Mouse (Mus musculus): ENCODE data around the gene Clic1. TPM values are rescaled to one million over a fixed set of nuclear protein-coding genes. Genes with fewer than 3 reads are reported as not detected.

Clic1 gene
- polyA plus RNA-seq, 1 experiment from 2014 or later = 90.9 TPM

DNA sequence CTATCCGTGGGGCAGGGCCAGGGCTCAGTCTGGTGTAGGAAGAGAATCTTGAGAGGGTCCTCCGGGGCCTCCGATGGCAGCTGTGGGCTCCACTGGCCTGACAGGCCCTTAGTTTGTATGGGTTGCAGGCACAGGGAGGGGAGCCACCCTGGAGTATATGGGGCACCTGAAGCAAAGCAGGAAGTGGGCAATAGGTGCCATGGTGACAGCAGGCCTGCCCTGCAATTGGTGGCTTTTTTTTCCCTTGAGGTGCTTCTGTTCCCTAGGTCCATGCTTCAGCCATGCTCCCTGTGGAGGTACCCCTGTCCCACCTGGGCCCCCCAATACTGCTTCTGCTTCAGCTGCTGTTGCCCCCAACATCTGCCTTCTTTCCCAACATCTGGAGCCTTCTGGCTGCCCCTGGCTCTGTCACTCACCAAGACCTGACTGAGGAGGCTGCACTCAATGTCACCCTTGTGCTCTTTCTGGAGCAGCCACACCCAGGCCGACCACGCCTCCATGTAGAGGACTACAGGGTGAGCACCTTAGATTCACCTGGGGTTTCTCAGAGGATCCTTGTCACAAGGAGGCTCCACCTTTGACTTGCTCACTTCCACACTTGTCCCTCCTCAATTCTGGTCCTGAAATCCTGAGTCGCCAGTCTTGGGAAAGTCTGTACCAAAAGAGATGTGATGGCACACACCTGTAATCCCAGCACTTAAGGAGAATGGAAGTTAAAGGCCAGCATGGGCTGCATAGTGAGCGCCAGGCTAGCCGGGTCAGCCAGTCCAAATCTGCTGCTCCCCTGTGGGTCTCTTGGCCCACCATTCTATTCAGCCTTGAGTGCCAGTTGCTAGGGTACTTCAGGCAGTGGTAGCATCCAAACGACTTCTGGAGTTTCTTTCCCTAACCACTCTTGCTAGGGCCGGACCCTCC is 32.7 kb upstream of the Clic1 start:
- Histone ChIP-seq H3K4me1 (ENCODE audit: control insufficient read depth, insufficient read depth, low read length) (no peaks in the 10 kb centered on the region), H3K4me3 (ENCODE audit: low read depth, low read length) (no peak overlapping the region), H3K27ac (replicated peaks; ENCODE audit: low read depth, low read length) (no peak overlapping the region), H3K9ac (ENCODE audit: low read depth, low read length) (no peak overlapping the region), H3K36me3 (ENCODE audit: control insufficient read depth, insufficient read depth, low read length) (peaks cover 48% of the 10 kb centered on the region), H3K27me3 (replicated peaks; ENCODE audit: control insufficient read depth, insufficient read depth, low read length) (no peaks in the 10 kb centered on the region), H3K9me3 (ENCODE audit: control insufficient read depth, low read length) (no peaks in the 10 kb centered on the region), H3K4me2 (ENCODE audit: low read depth, low read length) (no peak overlapping the region)
- no peak for ATAC-seq (ENCODE audit: low read depth)
- 74% methylated on average over 10 of the region's 10 CpGs for WGBS
- no peak for DNase-seq (ENCODE audit: low spot score)

DNA sequence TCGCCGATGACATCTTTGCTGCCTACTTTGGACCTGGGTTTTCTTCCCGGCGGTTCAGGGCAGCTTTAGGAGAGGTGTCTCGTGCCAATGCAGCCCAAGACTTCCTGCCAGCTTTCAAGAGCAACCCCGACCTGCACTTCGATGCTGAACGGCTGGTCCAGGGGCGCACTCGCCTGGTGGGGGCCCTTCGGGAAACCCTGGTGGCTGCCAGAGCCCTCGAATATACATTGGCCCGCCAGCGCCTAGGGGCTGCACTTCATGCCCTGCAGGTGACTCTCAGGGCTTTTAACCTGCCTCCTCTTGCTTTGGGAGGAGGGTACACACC is 32.1 kb upstream of the Clic1 start:
- Histone ChIP-seq H3K9ac (ENCODE audit: low read depth, low read length) (no peak overlapping the region), H3K27ac (replicated peaks; ENCODE audit: low read depth, low read length) (no peak overlapping the region), H3K4me2 (ENCODE audit: low read depth, low read length) (no peak overlapping the region), H3K4me3 (ENCODE audit: low read depth, low read length) (no peak overlapping the region), H3K9me3 (ENCODE audit: control insufficient read depth, low read length) (no peaks in the 10 kb centered on the region), H3K36me3 (ENCODE audit: control insufficient read depth, insufficient read depth, low read length) (peaks cover 42% of the 10 kb centered on the region), H3K27me3 (replicated peaks; ENCODE audit: control insufficient read depth, insufficient read depth, low read length) (no peaks in the 10 kb centered on the region), H3K4me1 (ENCODE audit: control insufficient read depth, insufficient read depth, low read length) (no peaks in the 10 kb centered on the region)
- ATAC-seq (ENCODE audit: low read depth) (no peak), DNase-seq (ENCODE audit: low spot score) (no peak)
- 73% methylated on average over 14 of the region's 14 CpGs for WGBS

DNA sequence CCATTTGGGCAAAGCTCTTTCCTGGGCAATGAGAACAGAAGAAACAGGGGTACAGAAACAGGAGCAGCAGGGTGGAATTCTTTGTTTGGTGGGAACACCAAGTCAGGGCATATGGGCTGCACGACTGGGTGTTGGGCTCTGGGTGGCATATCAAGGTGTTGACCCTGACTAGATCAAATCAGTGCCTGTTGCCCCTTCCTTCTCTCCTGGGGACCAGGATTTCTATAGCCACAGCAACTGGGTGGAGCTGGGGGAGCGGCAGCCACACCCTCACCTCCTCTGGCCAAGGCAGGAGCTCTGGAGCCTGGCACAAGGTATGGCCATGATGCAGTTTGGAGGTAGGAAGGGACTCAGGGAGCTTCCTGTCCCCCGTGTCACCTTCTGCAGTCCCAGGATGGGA is 31.6 kb upstream of the Clic1 start:
- no peak for ATAC-seq (ENCODE audit: low read depth)
- H3K9ac ChIP-seq (ENCODE audit: low read depth, low read length) = no peak overlapping the region
- no peaks in the 10 kb centered on the region for H3K4me1 ChIP-seq (ENCODE audit: control insufficient read depth, insufficient read depth, low read length)
- H3K4me3 ChIP-seq (ENCODE audit: low read depth, low read length) = no peak overlapping the region
- H3K9me3 ChIP-seq (ENCODE audit: control insufficient read depth, low read length) = no peaks in the 10 kb centered on the region
- H3K4me2 ChIP-seq (ENCODE audit: low read depth, low read length) = no peak overlapping the region
- no peak for DNase-seq (ENCODE audit: low spot score)
- peaks cover 37% of the 10 kb centered on the region for H3K36me3 ChIP-seq (ENCODE audit: control insufficient read depth, insufficient read depth, low read length)
- 87% methylated on average over 3 of the region's 3 CpGs for WGBS
- H3K27ac ChIP-seq (replicated peaks; ENCODE audit: low read depth, low read length) = no peak overlapping the region
- no peaks in the 10 kb centered on the region for H3K27me3 ChIP-seq (replicated peaks; ENCODE audit: control insufficient read depth, insufficient read depth, low read length)

DNA sequence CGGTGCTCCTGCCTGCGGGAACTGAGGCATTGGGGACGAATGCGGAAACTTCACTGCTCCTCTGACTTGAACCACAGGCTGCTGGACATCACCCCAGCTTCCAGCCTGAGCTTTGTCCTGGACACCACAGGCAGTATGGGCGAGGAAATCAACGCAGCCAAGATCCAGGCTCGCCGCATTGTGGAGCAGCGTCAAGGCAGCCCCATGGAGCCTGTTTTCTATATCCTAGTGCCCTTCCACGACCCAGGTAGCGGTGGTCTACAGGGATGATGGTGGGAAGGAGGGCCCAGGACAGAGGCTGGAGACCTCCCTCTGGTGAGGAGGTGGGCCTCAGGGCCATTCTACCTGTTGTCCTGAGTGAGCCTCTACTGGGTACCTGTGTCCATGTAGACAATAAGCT is 29.9 kb upstream of the Clic1 start:
- 62% methylated on average over 11 of the region's 11 CpGs for WGBS
- no peak for DNase-seq (ENCODE audit: low spot score)
- H3K9ac ChIP-seq (ENCODE audit: low read depth, low read length) = no peak overlapping the region
- no peak overlapping the region for H3K4me3 ChIP-seq (ENCODE audit: low read depth, low read length)
- H3K4me2 ChIP-seq (ENCODE audit: low read depth, low read length) = no peak overlapping the region
- no peak for ATAC-seq (ENCODE audit: low read depth)
- no peaks in the 10 kb centered on the region for H3K9me3 ChIP-seq (ENCODE audit: control insufficient read depth, low read length)
- H3K36me3 ChIP-seq (ENCODE audit: control insufficient read depth, insufficient read depth, low read length) = peaks cover 20% of the 10 kb centered on the region
- H3K27ac ChIP-seq (replicated peaks; ENCODE audit: low read depth, low read length) = no peak overlapping the region
- no peaks in the 10 kb centered on the region for H3K27me3 ChIP-seq (replicated peaks; ENCODE audit: control insufficient read depth, insufficient read depth, low read length)
- no peaks in the 10 kb centered on the region for H3K4me1 ChIP-seq (ENCODE audit: control insufficient read depth, insufficient read depth, low read length)

GRCm38 (mm10) chr17:35020551-35020950 is 29.2 kb upstream of the Clic1 start:
- H3K9ac ChIP-seq (ENCODE audit: low read depth, low read length) = no peak overlapping the region
- WGBS = 81% methylated on average over 8 of the region's 8 CpGs
- no peak overlapping the region for H3K4me3 ChIP-seq (ENCODE audit: low read depth, low read length)
- no peak overlapping the region for H3K4me2 ChIP-seq (ENCODE audit: low read depth, low read length)
- peaks cover 13% of the 10 kb centered on the region for H3K36me3 ChIP-seq (ENCODE audit: control insufficient read depth, insufficient read depth, low read length)
- no peaks in the 10 kb centered on the region for H3K9me3 ChIP-seq (ENCODE audit: control insufficient read depth, low read length)
- H3K27me3 ChIP-seq (replicated peaks; ENCODE audit: control insufficient read depth, insufficient read depth, low read length) = no peaks in the 10 kb centered on the region
- no peaks in the 10 kb centered on the region for H3K4me1 ChIP-seq (ENCODE audit: control insufficient read depth, insufficient read depth, low read length)
- no peak for DNase-seq (ENCODE audit: low spot score)
- H3K27ac ChIP-seq (replicated peaks; ENCODE audit: low read depth, low read length) = no peak overlapping the region
- ATAC-seq (ENCODE audit: low read depth) = no peak

- H3K4me2 ChIP-seq (ENCODE audit: low read depth, low read length) = peak overlapping the region; percentile 28; the same call in 1 of the 2 replicates
- 10% methylated on average over 16 of the region's 17 CpGs for WGBS
- H3K27me3 ChIP-seq (replicated peaks; ENCODE audit: control insufficient read depth, insufficient read depth, low read length) = no peaks in the 10 kb centered on the region
- ATAC-seq (ENCODE audit: low read depth) (peak; percentile 58), DNase-seq (ENCODE audit: low spot score) (peak; percentile 81)
- H3K9ac ChIP-seq (ENCODE audit: low read depth, low read length) = no peak overlapping the region
- peaks cover 6% of the 10 kb centered on the region for H3K36me3 ChIP-seq (ENCODE audit: control insufficient read depth, insufficient read depth, low read length)
- no peak overlapping the region for H3K4me3 ChIP-seq (ENCODE audit: low read depth, low read length)
- H3K9me3 ChIP-seq (ENCODE audit: control insufficient read depth, low read length) = no peaks in the 10 kb centered on the region
- no peak overlapping the region; the same call in 1 of the 2 replicates for H3K27ac ChIP-seq (replicated peaks; ENCODE audit: low read depth, low read length)
- peaks cover 4% of the 10 kb centered on the region for H3K4me1 ChIP-seq (ENCODE audit: control insufficient read depth, insufficient read depth, low read length)
Measured at GRCm38 (mm10) chr17:35021163-35021808, 28.5 kb upstream of the Clic1 start.

DNA sequence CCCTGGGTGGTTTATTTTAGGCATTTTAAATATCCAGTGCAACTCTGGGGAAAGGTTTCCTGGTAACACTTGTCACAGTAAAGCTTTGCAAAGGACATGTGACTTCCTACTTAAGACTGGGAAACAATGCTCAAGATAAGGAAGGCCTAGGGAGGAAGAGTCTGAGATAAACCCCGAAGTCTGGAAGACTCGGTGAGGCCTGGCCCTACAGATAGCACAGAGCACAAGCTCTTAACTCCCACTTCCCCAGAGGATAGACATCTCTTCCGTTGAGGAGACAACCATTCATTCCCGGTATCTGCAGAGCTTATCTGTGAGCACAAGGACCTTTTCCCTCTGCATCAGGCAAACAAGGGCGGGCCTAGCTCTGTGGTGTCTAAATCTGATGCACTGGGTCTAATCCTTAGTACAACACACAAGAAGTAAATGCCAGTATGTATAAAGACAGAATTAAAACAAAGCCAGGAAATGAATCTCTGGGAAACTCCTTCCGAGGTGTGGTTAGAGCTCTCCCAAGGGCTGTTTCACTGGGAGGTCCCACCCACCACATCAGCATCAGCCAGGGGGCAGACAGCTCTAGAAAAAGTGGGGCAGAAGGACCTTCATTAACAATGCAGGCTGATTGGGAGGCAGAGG is 27.8 kb upstream of the Clic1 start:
- H3K27me3 ChIP-seq (replicated peaks; ENCODE audit: control insufficient read depth, insufficient read depth, low read length) = no peaks in the 10 kb centered on the region
- H3K4me3 ChIP-seq (ENCODE audit: low read depth, low read length) = no peak overlapping the region
- DNase-seq (ENCODE audit: low spot score) (no peak), ATAC-seq (ENCODE audit: low read depth) (no peak)
- no peaks in the 10 kb centered on the region for H3K36me3 ChIP-seq (ENCODE audit: control insufficient read depth, insufficient read depth, low read length)
- H3K4me1 ChIP-seq (ENCODE audit: control insufficient read depth, insufficient read depth, low read length) = peaks cover 4% of the 10 kb centered on the region
- H3K9me3 ChIP-seq (ENCODE audit: control insufficient read depth, low read length) = no peaks in the 10 kb centered on the region
- 59% methylated on average over 6 of the region's 6 CpGs for WGBS
- peak overlapping the region; percentile 29; the same call in 1 of the 2 replicates for H3K27ac ChIP-seq (replicated peaks; ENCODE audit: low read depth, low read length)
- H3K4me2 ChIP-seq (ENCODE audit: low read depth, low read length) = no peak overlapping the region
- no peak overlapping the region for H3K9ac ChIP-seq (ENCODE audit: low read depth, low read length)

GRCm38 (mm10) chr17:35022541-35023060 is 27.2 kb upstream of the Clic1 start:
- Histone ChIP-seq H3K4me2 (ENCODE audit: low read depth, low read length) (no peak overlapping the region), H3K4me3 (ENCODE audit: low read depth, low read length) (no peak overlapping the region), H3K9ac (ENCODE audit: low read depth, low read length) (no peak overlapping the region), H3K9me3 (ENCODE audit: control insufficient read depth, low read length) (no peaks in the 10 kb centered on the region), H3K36me3 (ENCODE audit: control insufficient read depth, insufficient read depth, low read length) (no peaks in the 10 kb centered on the region), H3K27me3 (replicated peaks; ENCODE audit: control insufficient read depth, insufficient read depth, low read length) (no peaks in the 10 kb centered on the region), H3K27ac (replicated peaks; ENCODE audit: low read depth, low read length) (no peak overlapping the region), H3K4me1 (ENCODE audit: control insufficient read depth, insufficient read depth, low read length) (peaks cover 4% of the 10 kb centered on the region)
- 92% methylated on average over 8 of the region's 8 CpGs for WGBS
- ATAC-seq (ENCODE audit: low read depth) (no peak), DNase-seq (ENCODE audit: low spot score) (no peak)
